Mouse (Mus musculus) frontal cortex, postnatal 36 days (tissue): Measurements from ENCODE around the gene Tmem132c.

Experiments
- DNase-seq, 2 experiments: peaks; one replicate each; pipeline ENCODE4 v3.0.0; 2022; ENCODE audit warnings: low spot score in 2 of 2

Tmem132c gene

DNA sequence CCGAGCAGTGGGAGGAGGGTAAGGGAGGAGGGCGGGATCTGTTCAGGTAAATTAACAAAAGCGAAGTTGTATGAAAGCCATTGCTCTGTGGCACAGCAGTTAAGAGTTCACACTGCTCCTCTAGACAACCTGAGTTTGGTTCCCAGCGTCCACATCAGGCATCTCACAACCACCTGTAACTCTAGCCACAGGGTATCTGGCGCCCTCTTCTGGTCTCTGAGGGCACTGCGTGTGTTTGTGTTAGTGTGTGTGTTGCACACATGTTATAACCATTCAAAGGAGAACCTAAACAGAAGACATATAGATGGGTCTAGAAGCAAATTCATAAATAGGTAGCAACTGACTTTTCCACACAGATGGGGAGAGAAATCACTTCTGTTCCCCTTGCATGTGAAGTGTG, 245.6 kb downstream of the Tmem132c start:
- no peak for DNase-seq

DNA sequence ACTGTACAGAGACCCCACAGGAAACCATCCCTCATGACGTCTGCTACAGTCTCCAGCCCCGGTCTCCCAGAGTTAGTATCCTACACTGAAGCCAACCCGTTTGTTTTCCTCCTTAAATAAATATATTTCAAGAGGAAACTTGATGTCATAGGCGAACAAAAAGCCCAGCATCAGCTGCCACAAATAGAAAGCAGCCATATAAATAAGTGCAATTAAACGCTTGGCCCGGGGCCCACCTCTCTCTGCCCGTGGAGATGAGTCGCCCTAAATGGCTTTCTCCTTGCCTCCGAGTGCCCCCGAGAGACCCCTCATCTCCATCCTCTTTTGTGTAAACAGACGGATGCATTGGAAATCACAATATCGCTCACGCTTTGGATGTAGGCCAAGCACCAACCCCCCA, 247.1 kb downstream of the Tmem132c start:
- DNase-seq = no peak

DNA sequence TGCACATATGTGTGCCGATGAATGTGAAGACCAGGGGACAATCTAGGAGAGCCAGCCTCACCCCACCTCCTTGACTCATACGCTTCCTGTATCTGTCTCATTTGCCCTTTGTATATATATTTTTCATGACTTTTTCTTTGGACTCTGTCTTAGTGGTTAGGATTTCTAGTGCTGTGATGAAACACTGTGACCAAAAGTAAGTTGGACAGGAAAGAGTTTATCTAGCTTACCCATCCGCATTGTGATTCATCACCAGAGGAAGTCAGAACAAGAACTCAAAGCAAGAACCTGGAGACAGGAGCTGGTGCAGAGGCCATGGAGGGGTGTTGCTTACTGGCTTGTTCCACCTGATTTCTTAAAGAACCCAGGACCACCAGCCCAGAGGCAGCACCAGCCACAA, 250.1 kb downstream of the Tmem132c start:
- DNase-seq = no peak

DNA sequence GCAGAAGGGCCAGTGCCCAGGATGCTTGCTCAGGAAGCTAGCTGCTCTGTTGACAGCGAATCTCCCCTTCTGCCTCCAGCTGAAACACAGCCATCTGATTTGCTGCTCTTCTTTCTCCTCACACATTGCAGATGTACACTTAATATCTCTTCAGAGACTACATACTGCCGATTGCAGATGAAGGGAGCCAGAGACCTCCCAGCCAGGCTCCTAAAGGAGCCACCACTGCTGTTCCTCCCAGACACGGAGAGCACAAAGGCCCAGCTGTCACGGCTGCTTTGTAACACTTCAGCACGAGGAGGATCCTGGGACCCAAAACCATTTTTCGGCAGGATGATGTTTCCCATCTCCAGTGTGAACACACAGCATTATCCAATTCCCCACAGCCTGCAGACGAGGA, 255.3 kb downstream of the Tmem132c start:
- DNase-seq = no peak

DNA sequence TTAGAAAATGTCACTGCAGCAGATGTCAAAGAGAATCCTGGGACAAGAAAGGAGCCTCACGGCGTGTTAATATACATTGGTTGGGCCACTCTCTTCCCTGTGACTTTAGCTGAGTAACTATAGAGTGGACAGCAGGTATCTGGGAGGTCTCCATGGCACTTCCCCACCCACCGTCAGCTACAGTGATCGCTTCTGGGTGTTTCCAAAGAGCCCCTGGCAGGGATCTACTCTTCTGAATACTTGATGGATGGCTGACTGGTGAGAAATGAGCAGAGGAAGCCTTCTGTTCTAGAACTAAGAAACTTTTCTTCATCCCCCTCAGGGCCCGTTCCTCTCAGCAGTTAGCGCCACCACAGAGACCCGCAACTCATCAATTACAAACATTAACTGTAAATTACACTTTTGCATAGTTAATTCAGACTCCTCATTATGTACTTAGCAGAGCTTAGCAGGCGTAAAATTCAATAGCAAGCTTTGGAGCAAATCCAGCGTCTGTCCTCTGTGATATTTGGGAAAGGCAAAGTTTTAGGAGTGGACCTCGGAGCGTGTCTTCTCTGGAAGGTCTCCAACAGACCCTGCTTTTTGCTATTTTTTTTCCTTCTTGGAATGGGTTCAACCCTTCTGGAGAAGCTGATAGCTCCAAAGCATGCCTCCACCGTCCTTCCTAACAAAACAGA, 257.7 kb downstream of the Tmem132c start:
- DNase-seq = no peak

DNA sequence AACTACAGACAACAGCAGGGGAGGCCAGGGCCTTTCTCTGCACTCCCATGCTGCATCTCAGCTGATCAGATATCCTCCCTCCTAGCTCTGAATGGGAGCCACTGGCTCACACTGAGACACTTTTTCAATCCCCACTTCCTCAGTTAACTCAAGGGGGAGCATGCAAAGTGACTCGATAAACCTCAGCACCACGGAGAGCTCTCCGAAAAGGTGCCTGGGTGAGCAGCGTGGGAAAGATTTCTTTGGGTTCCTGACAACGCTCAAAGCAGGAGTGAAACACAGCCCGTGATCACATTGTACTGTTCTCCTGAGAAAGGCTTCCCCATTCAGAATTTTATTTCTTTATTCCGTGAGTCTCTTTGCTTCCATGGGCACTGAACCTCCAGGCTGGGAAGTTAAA, 261.2 kb downstream of the Tmem132c start:
- no peak for DNase-seq

DNA sequence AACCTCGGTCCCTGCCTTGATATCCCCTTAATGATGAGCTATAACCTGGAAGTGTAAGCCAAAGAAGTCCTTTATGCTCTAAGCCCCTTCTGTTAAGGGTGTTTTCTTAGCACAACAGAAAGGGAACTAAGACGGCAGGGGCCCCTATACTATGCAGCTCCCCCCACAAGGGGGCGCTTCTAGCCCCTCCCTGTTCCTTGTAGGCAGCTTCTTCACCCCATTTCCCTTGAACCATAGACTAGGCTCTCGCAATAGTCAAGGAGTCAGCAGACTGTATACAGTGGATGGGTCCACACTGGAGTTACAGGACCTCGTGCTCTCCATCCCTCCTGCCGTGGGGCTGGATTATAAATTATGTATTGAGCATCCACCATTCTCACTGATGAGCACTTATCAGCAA, 264.1 kb downstream of the Tmem132c start:
- DNase-seq = no peak

DNA sequence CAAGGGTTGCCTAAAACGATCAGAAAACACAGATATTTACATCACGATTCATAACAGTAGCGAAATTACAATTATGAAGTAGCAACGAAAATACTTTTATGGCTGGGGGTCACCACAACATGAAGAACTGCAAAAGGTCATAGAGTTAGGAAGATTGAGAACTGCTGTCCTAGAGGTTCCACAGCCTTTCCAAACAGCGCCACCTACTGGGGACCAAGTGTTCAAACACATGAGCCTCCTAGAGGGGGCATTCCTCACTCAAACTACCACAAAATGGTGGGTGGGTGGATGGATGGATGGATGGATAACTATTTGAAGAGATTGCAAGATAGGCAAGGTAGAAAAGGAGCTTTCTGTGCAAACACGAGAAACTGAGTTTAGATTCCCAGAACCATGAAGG, 270.0 kb downstream of the Tmem132c start:
- DNase-seq = no peak

DNA sequence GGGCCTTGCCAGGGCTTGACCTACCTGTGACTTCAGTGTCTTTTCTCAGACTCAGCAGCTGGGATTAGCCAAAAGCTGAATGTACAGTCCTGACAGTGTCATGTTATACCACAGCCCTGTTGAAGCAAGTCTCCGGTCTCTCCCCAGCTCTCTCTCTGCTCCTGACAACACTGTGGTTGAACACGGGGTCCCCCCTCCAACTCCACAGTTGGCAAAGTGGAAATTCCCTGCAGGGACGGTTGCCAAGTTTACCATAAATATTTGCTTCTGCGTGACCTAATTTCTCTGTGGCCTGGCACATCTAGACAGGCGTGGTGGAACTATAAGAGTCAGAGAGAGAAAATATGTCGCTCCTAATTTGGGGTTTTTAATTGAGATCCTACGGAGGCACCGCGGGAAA, 274.4 kb downstream of the Tmem132c start:
- no peak for DNase-seq

DNA sequence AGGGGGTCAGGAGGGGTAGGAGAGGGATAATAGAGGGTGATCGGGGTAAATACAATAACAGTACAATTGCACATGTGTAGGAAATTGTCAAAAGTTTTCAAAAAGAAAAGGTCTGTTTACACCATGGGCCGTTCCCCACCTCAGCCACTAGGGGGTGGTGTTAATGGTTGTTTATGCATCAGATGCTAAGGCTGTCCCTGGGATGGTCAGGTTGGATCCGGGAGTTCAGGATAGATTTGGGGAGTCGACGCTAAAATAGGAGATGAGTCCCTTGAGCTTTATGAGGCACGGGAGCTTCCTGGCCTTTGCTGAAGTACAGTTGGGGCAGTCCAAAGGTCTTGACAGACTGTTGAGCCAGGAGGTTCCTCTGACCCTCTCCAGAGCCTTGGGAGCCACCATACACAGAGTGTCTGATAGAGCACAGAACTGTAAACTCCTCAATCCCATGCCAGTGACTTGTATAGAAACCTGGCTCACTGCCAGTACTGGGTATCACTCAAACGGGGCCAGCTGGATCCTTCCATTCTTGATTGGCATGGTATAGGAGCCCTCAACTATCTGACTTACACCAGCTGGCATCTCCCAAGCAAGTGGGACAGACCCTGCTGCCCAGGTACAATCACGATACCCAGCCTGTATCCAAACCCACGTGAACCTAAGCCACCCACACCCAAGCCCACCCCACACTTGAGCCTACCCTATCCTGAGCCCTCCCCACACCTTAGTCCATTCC, 281.3 kb downstream of the Tmem132c start:
- DNase-seq = no peak

DNA sequence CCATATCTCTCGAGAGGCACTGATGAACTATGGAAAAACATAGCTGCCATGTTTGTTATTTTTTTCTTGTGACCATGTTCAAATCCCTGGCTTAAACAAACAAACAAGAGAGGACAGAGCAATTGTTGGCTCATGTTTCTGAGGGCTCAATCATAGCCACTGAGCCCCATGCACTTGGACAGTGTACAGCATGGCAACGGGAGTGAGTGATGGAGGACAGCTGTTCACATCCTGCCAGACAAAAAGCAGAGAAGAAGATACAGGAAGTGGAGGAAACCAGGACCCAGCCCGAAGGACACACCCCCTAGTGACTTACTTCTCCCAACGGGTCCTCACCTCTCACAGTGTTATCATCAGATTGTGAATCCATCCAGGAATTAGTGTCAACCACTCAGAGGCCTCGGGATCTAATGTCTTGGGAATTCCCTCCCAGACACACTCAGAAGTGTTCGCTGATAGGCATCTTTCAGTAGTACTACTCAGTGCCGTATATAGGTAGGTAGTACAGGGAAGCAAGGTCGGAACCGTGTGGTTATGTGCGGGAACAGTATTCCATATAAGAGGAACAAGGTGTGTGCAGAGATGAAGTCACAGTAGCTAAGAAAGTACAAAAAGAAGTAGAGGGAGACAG, 285.9 kb downstream of the Tmem132c start:
- DNase-seq = no peak

DNA sequence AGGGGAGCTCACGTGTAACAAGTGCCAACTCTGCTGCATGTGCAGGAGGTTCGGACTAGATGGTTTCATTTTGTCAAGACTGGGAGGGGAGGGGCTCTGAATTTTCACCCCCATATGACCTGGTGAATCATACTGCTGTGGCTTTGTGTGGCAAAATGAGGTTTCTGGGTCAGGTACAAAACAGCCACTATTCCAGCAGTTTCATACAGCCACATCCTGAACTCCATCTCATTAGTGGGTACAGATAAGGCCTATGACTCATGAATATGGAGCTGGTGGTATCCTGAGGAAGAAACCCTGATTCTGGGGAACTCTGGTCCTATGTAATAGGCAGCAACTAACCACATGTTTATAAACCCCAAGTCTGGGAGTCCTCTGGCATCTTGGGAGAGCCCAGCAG, 295.9 kb downstream of the Tmem132c start:
- no peak for DNase-seq

DNA sequence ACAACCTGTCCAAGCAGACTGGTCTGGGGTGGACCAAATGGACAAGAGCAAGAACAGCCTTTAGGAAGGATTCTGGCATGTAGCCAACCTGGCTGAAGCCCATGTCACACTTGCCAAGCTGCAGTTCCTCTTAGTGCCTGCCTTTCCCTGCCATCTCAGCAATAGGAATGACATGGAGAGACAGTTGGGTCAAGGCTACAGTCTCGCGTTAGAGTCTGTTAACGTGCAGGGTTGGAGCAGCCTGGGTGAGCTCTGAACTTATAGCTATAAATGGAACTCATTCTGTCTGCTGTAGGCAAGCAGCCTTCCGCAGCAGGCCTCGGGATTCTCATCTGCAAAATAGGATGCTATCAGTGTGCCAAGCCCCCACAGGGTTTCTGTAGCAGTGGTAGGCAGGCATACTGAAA, 305.0 kb downstream of the Tmem132c start:
- peak in 1 of 2 experiments; percentile 6 for DNase-seq

DNA sequence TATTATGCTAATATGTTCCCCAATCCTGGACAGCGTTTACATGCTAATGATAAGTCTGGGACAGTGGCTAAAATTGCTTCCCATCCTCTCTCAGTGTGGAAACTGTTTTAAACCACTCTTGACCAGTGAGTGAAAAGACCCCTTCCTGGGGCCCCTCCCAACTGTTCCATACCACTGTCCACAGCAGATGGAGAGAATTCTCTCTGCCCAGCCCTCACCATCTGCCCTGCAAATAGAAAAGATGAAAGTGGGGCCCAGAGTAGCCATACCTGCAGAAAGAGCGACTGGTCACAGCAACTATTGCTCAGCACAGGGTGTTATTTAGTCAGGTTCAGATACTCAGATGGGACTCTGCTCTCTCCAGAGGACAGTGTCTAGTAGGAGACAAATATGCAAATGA, 306.5 kb downstream of the Tmem132c start:
- DNase-seq = no peak

DNA sequence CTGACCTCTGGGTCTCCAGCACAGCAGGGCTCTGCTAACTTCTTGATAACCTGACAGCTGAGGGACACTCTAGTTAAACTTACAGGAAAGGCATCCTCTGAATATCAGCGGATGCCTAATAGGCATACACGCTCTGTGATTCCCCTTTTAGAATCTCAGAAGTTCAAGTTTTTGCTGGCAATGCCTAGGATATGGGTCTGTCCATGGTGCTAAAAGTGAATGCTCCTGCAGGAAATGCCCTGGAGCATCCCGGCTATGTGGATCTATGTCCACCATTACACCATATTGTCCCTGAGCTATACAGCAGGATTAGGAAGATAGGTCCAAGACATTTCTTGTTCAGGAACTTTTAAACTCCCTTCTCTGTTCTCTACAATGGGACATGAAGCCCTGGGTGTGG, 319.5 kb downstream of the Tmem132c start:
- DNase-seq = no peak

DNA sequence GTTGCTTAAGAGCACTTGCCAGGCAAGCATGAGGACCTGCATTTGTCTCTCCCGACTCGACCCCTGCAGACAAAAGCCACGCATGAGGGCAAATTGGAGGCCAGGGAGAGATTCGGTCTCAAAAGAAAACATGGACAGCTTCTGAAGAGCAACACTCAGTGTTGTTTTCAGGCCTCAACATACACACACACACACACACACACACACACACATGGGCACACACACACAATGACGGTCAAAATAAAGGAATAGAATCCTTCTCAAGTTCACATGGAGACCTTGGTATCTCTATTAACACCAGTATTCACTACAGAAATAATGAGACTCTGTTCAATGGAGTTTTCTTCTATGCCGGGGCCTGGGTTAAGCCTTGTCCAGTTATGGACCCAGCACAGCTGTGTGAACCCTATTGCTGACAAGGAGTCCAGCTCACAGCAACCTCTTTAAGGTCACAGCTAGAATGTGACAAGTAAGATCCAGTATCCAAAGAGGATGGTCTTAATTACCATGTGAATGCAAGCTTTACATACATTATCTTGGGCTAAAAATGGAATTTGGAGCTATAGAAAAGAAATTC, 325.6 kb downstream of the Tmem132c start:
- DNase-seq = no peak

DNA sequence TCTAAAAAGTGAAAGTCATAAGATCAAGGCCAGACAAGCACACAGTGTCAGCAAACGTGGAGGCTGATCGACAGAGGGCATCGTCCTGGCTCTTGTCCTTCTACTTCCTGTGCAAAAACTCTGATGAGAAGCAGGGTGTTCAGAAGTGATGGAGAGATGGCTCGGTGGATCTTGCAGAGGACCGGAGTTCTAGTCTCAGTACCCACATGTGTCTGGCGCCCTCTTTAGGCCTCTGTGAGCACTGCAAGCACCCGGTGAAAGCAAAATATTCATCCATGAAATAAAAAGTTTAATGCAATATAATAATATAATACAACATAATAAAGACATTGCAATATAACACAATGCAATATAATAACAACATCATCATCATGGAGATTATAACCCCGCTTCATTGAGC, 335.8 kb downstream of the Tmem132c start:
- peak in 1 of 2 experiments; percentile 14 for DNase-seq

DNA sequence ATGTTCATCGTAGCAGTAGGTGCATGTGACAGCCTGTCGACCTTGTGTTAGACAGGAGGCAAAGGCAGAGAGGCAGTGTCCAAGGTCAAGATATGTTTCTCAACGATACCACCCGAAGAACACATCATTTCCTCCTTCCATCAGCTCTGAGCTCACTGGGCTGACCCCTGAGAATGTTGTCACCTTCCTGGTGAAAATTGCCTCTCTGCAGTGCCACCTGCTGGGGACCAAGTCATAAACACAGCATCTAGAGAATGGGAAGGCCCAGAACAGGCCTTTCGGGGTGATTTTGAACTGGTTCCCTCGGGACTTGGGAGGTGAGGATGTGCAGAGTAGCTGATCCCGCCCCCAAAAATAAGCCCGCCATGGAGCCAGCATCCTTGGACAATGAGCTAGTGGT, 342.1 kb downstream of the Tmem132c start:
- peak in 1 of 2 experiments; percentile 27 for DNase-seq

DNA sequence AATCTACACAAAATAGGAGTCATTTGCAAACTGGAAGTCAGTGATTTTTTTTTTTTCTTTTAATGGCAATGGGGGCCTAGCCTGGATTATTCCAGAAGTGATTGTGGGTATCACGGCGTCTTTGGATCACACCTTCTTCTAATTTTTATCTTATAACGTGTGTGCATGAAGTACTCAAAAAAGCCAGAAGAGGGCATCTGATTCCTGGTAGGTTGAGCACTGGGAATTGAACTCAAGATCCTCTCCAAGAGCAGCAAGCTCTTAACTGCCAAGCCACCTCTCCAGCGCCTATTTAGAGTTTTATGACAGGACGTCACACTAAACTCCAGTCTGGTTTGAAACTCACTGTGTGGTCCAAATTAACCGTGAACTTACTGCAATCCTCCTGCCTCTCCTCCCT, 346.2 kb downstream of the Tmem132c start:
- DNase-seq = no peak

DNA sequence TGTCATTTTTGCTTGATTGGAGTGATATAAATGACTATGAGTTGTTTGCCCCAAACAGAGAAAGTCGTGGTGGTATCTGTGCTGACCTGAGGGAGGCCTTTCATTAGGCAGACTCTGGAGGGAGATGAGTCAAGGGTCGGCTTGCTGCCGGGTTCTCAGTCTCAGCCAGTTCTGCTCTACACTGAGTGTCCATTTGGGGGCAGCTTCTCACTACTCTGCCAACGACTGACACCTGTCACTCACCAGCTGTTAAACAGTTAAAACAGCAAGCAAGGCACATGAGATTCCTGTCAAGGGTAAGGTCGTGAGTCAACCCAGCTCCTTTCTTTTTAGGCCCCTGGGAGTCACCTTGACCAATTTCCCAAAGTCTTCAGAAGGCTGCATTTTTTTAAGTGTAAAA, 350.8 kb downstream of the Tmem132c start:
- no peak for DNase-seq

DNA sequence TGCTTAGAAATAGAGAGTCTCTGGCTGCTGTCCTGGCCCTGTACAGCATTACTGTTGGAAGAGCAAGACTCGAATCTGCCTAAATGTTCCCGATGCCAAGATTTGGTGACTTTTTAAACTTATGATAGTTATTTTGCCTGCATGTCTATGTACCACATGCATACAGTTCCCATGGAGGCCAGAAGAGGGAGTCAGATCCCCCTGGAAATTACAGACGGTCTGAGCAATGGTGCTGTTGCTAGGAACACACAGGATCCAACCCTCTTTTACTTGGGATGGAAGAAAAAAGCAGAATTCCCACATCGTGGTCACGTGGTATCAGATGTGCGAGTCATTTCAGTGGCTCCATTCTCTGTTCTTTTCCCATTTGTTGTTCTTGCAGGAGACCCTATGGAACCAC, 351.2 kb downstream of the Tmem132c start:
- peak in 1 of 2 experiments; percentile 47 for DNase-seq

DNA sequence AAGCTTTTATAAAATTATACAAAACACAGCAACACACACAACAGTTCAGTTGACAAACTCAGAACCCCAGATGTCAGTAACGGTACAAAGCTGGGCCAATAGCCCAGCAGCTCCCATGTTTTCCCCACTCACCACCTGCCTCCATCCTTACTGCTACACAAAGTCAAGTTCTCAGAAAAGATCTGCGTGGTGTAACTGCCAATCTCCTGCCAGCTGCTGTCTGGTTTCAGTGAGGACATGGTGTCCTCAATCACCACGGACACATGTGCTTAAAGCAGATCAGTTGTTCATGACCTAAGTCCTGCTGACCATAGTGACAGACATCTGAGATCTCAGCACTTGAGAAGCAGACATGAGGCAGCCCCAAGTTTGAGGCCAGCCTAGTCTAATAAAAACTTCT, 354.1 kb downstream of the Tmem132c start:
- DNase-seq = no peak

DNA sequence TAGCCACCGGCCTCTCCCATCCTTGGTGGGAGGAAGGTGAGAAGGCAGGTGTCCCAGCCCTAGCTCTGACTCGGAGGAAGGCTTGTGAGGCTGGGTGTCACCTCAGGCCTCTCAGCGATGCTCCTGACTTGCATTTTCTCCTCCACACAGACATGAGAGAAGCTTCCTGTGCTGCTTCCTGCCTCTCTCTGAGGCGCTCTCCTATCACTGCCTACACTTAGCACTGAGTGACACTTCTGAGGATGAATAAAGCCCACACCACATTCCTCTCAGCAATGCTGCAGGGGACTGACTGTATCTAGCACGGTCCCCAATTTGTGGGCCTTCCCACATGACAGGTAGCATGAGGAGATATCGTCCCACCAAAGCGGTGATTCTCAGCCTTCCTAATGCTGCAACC, 355.3 kb downstream of the Tmem132c start:
- peak in 1 of 2 experiments; percentile 24 for DNase-seq
